Mouse (Mus musculus) liver, embryonic 16.5 days (tissue): ENCODE measurements at regions not wholly inside any gene's neighbourhood (a gene's known extent, or its start where the extent isn't known, plus 50 kb on each side); places are given as distances from the start of the nearest gene placed in this dataset.
"Not testable (repeated sequence)": the region's sequence is repeated elsewhere in the genome, so short reads cannot be mapped to it uniquely, and the experiment has no call there.

Experiments
- ATAC-seq: fragments of 200-750 bp; cut with Nextera tagmentation; 2 replicates; pipeline ENCODE4 v1.8.0; 2017; ENCODE audit warnings: low read depth, mild to moderate bottlenecking, moderate number of reproducible peaks, moderate library complexity
- H3K27ac ChIP-seq: fragments of 300-500 bp; sonication (generic); 2 replicates; pipeline ENCODE4 v1.5.1; 2014; ENCODE audit warnings: mild to moderate bottlenecking, low read length
- H3K27me3 ChIP-seq: fragments of 300-500 bp; sonication (generic); 2 replicates; pipeline ENCODE4 v1.6.1; 2014; ENCODE audit warnings: low read depth, low read length, mixed read lengths; ENCODE audit not compliant: control insufficient read depth, insufficient read depth
- H3K36me3 ChIP-seq: fragments of 300-500 bp; sonication (generic); 2 replicates; pipeline ENCODE4 v1.6.1; 2014; ENCODE audit warnings: mild to moderate bottlenecking; ENCODE audit not compliant: control insufficient read depth, insufficient read depth
- H3K4me1 ChIP-seq: fragments of 300-500 bp; sonication (generic); 2 replicates; pipeline ENCODE4 v1.6.1; 2014; ENCODE audit warnings: low read depth, low read length, mixed read lengths; ENCODE audit not compliant: control insufficient read depth
- H3K4me2 ChIP-seq: fragments of 300-500 bp; sonication (generic); 2 replicates; pipeline ENCODE4 v1.6.1; 2014; ENCODE audit warnings: low read depth, low read length, mixed read lengths
- H3K4me3 ChIP-seq: fragments of 300-500 bp; sonication (generic); 2 replicates; pipeline ENCODE4 v1.5.1; 2014; ENCODE audit warnings: low read depth, mild to moderate bottlenecking, low read length
- H3K9ac ChIP-seq: fragments of 300-500 bp; sonication (generic); 2 replicates; pipeline ENCODE4 v1.6.1; 2014; ENCODE audit warnings: low read depth, low read length
- H3K9me3 ChIP-seq: fragments of 300-500 bp; sonication (generic); replicated peaks from 2 replicates; pipeline ENCODE4 v1.6.1; 2016; ENCODE audit warnings: low read length; ENCODE audit not compliant: control insufficient read depth
- WGBS: fragments of 180-500 bp; shearing (Covaris S2); extraction: QIAGEN DNeasy Blood & Tissue Kit; methylation state at CpG from one replicate; pipeline ENCODE4 v1.1.7; 2014; ENCODE audit not compliant: insufficient replicate concordance; 5-methylcytosine and 5-hydroxymethylcytosine counted together

GRCm38 (mm10) chr8:88823931-88824330 lies 127.1 kb downstream of the Cyld start:
- WGBS, result 54% methylated on average over 7 of the region's 7 CpGs

GRCm38 (mm10) chr8:88820275-88820850 lies 123.5 kb downstream of the Cyld start:
- Histone ChIP-seq H3K9me3 (no peaks in the 10 kb centered on the region), H3K27ac (no peak overlapping the region), H3K4me1 (no peaks in the 10 kb centered on the region), H3K36me3 (no peaks in the 10 kb centered on the region), H3K4me2 (no peak overlapping the region), H3K27me3 (no peaks in the 10 kb centered on the region), H3K9ac (no peak overlapping the region), H3K4me3 (no peak overlapping the region)
- 59% methylated on average over 5 of the region's 5 CpGs for WGBS
- no peak for ATAC-seq

More at GRCm38 (mm10) chr8:88823931-88824330, 127.1 kb downstream of the Cyld start:
- Histone ChIP-seq H3K27me3 (no peaks in the 10 kb centered on the region), H3K4me1 (no peaks in the 10 kb centered on the region), H3K4me3 (no peak overlapping the region), H3K36me3 (no peaks in the 10 kb centered on the region), H3K4me2 (no peak overlapping the region), H3K9ac (no peak overlapping the region), H3K27ac (no peak overlapping the region), H3K9me3 (no peaks in the 10 kb centered on the region)
- ATAC-seq, result no peak

- H3K36me3 ChIP-seq, result no peaks in the 10 kb centered on the region
- H3K27me3 ChIP-seq, result no peaks in the 10 kb centered on the region
- no peak overlapping the region for H3K4me3 ChIP-seq
- H3K27ac ChIP-seq, result no peak overlapping the region
- H3K4me1 ChIP-seq, result no peaks in the 10 kb centered on the region
- no peak overlapping the region for H3K4me2 ChIP-seq
- ATAC-seq, result no peak
- 50% methylated on average over 5 of the region's 5 CpGs for WGBS
- no peaks in the 10 kb centered on the region for H3K9me3 ChIP-seq
- no peak overlapping the region for H3K9ac ChIP-seq
These were observed 119.6 kb downstream of the Cyld start for GRCm38 (mm10) chr8:88816461-88816860.

- Histone ChIP-seq H3K27ac (no peak overlapping the region), H3K27me3 (no peaks in the 10 kb centered on the region), H3K9ac (no peak overlapping the region), H3K4me1 (no peaks in the 10 kb centered on the region), H3K36me3 (no peaks in the 10 kb centered on the region), H3K4me3 (no peak overlapping the region), H3K4me2 (no peak overlapping the region), H3K9me3 (no peaks in the 10 kb centered on the region)
- ATAC-seq, result no peak
- 71% methylated on average over 6 of the region's 6 CpGs for WGBS
These were observed 117.4 kb downstream of the Cyld start for GRCm38 (mm10) chr8:88814246-88814645.

GRCm38 (mm10) chr8:88812901-88813676 lies 116.3 kb downstream of the Cyld start:
- Histone ChIP-seq H3K27me3 (no peaks in the 10 kb centered on the region), H3K4me3 (no peak overlapping the region), H3K9me3 (no peaks in the 10 kb centered on the region), H3K4me2 (no peak overlapping the region), H3K4me1 (no peaks in the 10 kb centered on the region), H3K36me3 (no peaks in the 10 kb centered on the region), H3K9ac (no peak overlapping the region), H3K27ac (no peak overlapping the region)
- 61% methylated on average over 27 of the region's 27 CpGs for WGBS
- no peak for ATAC-seq

- H3K4me3 ChIP-seq, H3K27ac ChIP-seq, H3K27me3 ChIP-seq, H3K4me1 ChIP-seq, H3K9me3 ChIP-seq, H3K36me3 ChIP-seq, ATAC-seq, H3K4me2 ChIP-seq, H3K9ac ChIP-seq: not testable (repeated sequence)
- 74% methylated on average over 10 of the region's 10 CpGs for WGBS
These were observed 110.0 kb downstream of the Cyld start for GRCm38 (mm10) chr8:88806851-88807250.
